Mouse (Mus musculus) embryonic facial prominence, embryonic 15.5 days (tissue): ENCODE data around the gene Sycp2. TPM values are rescaled to one million over a fixed set of nuclear protein-coding genes. Genes with fewer than 3 reads are reported as not detected.

Experiments used
- polyA plus RNA-seq: library from polyadenylated mRNA; unstranded; fragments of >200 nt; fragmentation: Nextera tagmentation; extraction: Ambion mirVana; gene quantifications from 2 replicates; pipeline ENCODE4 v1.2.1, GENCODE M21; 2015

Sycp2 gene
- polyA plus RNA-seq, 1 experiment from 2014 or later: not detected

Other genes with a start within 250 kb of the Sycp2 start
- gene Ppp1r3d, start 6.8 kb upstream of the Sycp2 start, polyA plus RNA-seq: 4.1 and 4.7 TPM in 2 replicates
- 3.0 and 3.8 TPM in 2 replicates for gene Fam217b, start 6.8 kb upstream of the Sycp2 start, polyA plus RNA-seq
- gene Cdh26, start 22.8 kb upstream of the Sycp2 start, polyA plus RNA-seq: 3.0 and 5.2 TPM in 2 replicates